Mouse (Mus musculus): ENCODE data around the gene Gm11549. TPM values are rescaled to one million over a fixed set of nuclear protein-coding genes. Genes with fewer than 3 reads are reported as not detected.

Gene Gm11549
- polyA plus RNA-seq (2014; fragmentation: Illumina TruSeq; extraction: RNeasy Lipid Tissue Mini Kit (QIAGEN cat#74804); ENCODE audit: low read depth, low replicate concordance), result not detected

DNA sequence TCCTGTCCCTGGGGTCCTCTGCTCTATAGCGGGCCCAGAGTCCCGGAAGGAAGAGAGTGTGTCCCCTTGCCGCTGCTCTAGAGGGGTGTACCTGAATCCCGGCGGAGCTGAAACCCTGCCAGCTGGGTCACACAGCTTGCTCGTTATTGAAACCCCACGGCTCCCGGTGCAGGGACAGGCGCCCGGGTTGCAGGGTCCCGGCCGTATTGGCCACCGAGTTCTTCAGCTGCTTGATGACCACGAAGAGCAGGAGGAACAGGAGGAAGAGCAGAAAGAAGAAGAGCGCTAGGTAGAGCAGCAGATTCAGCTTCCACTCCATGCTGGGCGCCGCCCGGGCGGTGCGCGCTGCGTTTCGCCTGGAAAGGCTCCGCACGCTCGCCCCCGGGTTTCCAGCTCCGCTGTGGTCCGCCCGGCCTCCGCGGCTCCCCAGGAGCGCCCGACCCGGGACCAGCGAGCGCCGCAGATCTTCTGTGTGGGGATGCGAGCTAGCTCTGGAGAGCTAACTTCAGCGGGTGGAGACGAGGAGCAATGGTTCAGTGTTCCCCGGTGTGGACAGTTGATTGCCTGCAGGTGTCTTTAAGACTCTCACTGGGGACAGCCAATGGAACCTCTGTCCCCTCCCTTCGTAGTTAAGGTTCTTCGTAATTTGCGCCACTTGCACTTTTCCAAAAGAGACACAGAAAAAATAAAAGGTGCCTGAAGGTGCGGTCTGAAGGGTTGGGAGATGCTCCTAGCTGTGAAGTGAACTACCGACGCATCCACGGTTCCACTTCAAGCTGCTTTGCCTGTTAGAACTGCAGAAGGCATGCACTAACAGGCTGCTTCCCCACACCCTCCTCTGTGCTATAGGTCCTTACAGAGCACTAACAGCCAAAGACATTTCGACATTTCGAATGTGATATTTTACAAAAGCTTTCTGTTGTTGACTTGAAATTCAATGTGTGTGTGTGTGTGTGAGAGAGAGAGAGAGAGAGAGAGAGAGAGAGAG, at the start of gene Gm11549:
Gene Gm11549 (minus strand): TSS at position 741 of the 988 bp plus-strand sequence.

DNA sequence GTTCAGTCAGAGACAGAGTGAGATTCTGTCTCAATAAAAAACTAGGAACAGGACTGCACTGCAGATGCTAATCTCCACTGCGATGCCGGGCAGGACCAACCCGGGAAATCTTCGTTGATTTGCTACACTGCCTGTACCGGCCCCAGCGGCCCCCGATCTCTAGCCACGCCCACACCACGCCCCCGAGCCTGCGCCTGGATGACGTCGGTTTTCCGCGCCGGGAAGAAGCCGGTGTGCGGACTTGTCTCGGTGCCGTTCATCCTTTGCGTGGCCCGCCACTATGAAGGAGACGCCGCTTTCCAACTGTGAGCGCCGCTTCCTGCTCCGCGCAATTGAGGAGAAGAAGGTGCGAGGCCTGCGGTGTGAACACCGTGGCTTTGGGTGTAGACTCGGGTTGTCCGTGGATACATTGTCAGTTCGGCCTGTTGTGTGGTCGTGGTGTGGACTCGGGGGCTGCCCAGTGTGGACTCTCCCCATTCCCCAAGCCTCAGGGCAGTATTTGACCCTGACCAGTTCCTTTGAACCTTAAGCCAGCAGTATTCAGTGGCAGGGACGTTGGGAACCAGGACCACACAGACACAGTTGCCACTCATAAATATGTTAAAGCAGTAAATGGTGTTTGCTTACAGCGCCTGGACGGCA, 30.9 kb upstream of the Gm11549 start, which contains the start of gene Exosc9:
Gene Exosc9 (plus strand): TSS at position 201 of the 642 bp plus-strand sequence.

DNA sequence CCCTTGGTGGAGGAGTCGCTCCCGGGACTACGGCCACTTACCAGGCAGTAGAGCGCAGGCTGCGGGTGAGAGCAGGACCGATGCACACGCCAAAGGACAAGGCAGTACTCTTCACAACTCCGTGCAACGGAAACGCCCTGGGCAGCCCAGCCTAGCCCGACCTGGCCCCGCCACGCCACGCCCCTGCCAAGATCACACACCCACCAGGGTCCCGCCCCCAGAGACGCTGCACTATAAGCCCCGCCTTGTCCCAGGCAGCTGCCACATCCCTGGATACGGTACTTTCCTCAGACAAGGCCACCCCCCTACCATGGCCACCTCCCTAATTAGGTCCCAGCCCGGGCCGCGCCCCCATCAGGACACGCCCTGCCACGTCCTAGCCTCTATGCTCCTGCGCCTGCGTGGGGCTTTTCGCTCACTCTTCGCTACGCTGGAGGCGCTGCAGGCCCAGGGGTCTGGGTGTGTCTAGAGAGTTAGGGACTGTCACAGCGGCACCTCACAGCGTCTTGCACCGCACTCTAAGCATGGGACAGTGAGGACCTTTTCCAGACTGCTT, 46.0 kb downstream of the Gm11549 start, which contains the start of the genes Anxa5 and 1810062G17Rik:
Gene Anxa5 (minus strand): TSS at position 363 of the 556 bp plus-strand sequence.
Gene 1810062G17Rik (plus strand): TSS at position 406 of the 556 bp plus-strand sequence.

Other genes starting within 250 kb of the Gm11549 start
- gene Anxa5, start 45.9 kb downstream of the Gm11549 start, polyA plus RNA-seq (2014; fragmentation: Illumina TruSeq; extraction: RNeasy Lipid Tissue Mini Kit (QIAGEN cat#74804); ENCODE audit: low read depth, low replicate concordance), result 723 TPM
- not detected for gene 1810062G17Rik, start 45.9 kb downstream of the Gm11549 start, polyA plus RNA-seq (2014; fragmentation: Illumina TruSeq; extraction: RNeasy Lipid Tissue Mini Kit (QIAGEN cat#74804); ENCODE audit: low read depth, low replicate concordance)
- gene Exosc9, start 30.8 kb upstream of the Gm11549 start, polyA plus RNA-seq (2014; fragmentation: Illumina TruSeq; extraction: RNeasy Lipid Tissue Mini Kit (QIAGEN cat#74804); ENCODE audit: low read depth, low replicate concordance), result 196 TPM
- gene Ccna2, start 50.3 kb upstream of the Gm11549 start, polyA plus RNA-seq (2014; fragmentation: Illumina TruSeq; extraction: RNeasy Lipid Tissue Mini Kit (QIAGEN cat#74804); ENCODE audit: low read depth, low replicate concordance), result 20.4 TPM
- gene Bbs7, start 91.7 kb upstream of the Gm11549 start, polyA plus RNA-seq (2014; fragmentation: Illumina TruSeq; extraction: RNeasy Lipid Tissue Mini Kit (QIAGEN cat#74804); ENCODE audit: low read depth, low replicate concordance), result 24.6 TPM
- 10.6 TPM for gene Trpc3, start 168.4 kb upstream of the Gm11549 start, polyA plus RNA-seq (2014; fragmentation: Illumina TruSeq; extraction: RNeasy Lipid Tissue Mini Kit (QIAGEN cat#74804); ENCODE audit: low read depth, low replicate concordance)